Mouse (Mus musculus): ENCODE data around the gene 4930535I16Rik.
A peak's percentile ranks its signal among the peaks of the same experiment; 100 is the strongest.
"Not testable (repeated sequence)": the region's sequence is repeated elsewhere in the genome, so short reads cannot be mapped to it uniquely, and the experiment has no call there.

4930535I16Rik gene

GRCm38 (mm10) chr4:123948901-123949300 lies 31.1 kb upstream of the 4930535I16Rik start:
- Histone ChIP-seq H3K4me3 (replicated peaks; ENCODE audit: low read length) (no peak overlapping the region), H3K36me3 (ENCODE audit: insufficient read depth, low read length) (no peaks in the 10 kb centered on the region), H3K4me1 (replicated peaks; ENCODE audit: low read depth, low read length) (peaks cover 12% of the 10 kb centered on the region), H3K9me3 (ENCODE audit: low read length) (no peaks in the 10 kb centered on the region), H3K27me3 (ENCODE audit: insufficient read depth, low read length) (peaks cover 12% of the 10 kb centered on the region)
- TF ChIP-seq NANOG (IDR thresholded peaks at IDR 0.05; ENCODE audit: borderline replicate concordance, low read length) (no peak), POU5F1 (IDR thresholded peaks at IDR 0.05; ENCODE audit: borderline replicate concordance, low read length) (no peak), CTCF (conservative IDR thresholded peaks at IDR 0.05; ENCODE audit: low read length) (no peak)

GRCm38 (mm10) chr4:123947149-123947548 lies 29.3 kb upstream of the 4930535I16Rik start:
- Histone ChIP-seq H3K36me3 (ENCODE audit: insufficient read depth, low read length) (no peaks in the 10 kb centered on the region), H3K4me3 (replicated peaks; ENCODE audit: low read length) (no peak overlapping the region), H3K4me1 (replicated peaks; ENCODE audit: low read depth, low read length) (peaks cover 12% of the 10 kb centered on the region), H3K9me3 (ENCODE audit: low read length) (no peaks in the 10 kb centered on the region), H3K27me3 (ENCODE audit: insufficient read depth, low read length) (peaks cover 8% of the 10 kb centered on the region)
- TF ChIP-seq CTCF (conservative IDR thresholded peaks at IDR 0.05; ENCODE audit: low read length) (no peak), NANOG (IDR thresholded peaks at IDR 0.05; ENCODE audit: borderline replicate concordance, low read length) (no peak)

- H3K27me3 ChIP-seq (ENCODE audit: insufficient read depth, low read length), result peaks cover 4% of the 10 kb centered on the region
- no peaks in the 10 kb centered on the region for H3K9me3 ChIP-seq (ENCODE audit: low read length)
- H3K4me3 ChIP-seq (replicated peaks; ENCODE audit: low read length), result no peak overlapping the region
- H3K36me3 ChIP-seq (ENCODE audit: insufficient read depth, low read length), result no peaks in the 10 kb centered on the region
- TF ChIP-seq NANOG (IDR thresholded peaks at IDR 0.05; ENCODE audit: borderline replicate concordance, low read length) (no peak), POU5F1 (IDR thresholded peaks at IDR 0.05; ENCODE audit: borderline replicate concordance, low read length) (no peak), CTCF (conservative IDR thresholded peaks at IDR 0.05; ENCODE audit: low read length) (no peak)
- peaks cover 12% of the 10 kb centered on the region for H3K4me1 ChIP-seq (replicated peaks; ENCODE audit: low read depth, low read length)
Measured at GRCm38 (mm10) chr4:123946701-123947100, 28.9 kb upstream of the 4930535I16Rik start.

GRCm38 (mm10) chr4:123940878-123941277 lies 23.1 kb upstream of the 4930535I16Rik start:
- not testable (repeated sequence) for H3K27me3 ChIP-seq (ENCODE audit: insufficient read depth, low read length); H3K9me3 ChIP-seq (ENCODE audit: low read length); H3K4me1 ChIP-seq (replicated peaks; ENCODE audit: low read depth, low read length); H3K4me3 ChIP-seq (replicated peaks; ENCODE audit: low read length)
- H3K36me3 ChIP-seq (ENCODE audit: insufficient read depth, low read length), result peaks cover 17% of the 10 kb centered on the region

- H3K4me1 ChIP-seq (replicated peaks; ENCODE audit: low read depth, low read length), result 0 out of 2 replicates have a peak, but pooled peaks cover 2% of the 10 kb centered on the region
- H3K4me3 ChIP-seq (replicated peaks; ENCODE audit: low read length), result no peak overlapping the region
- no peaks in the 10 kb centered on the region for H3K9me3 ChIP-seq (ENCODE audit: low read length)
- H3K36me3 ChIP-seq (ENCODE audit: insufficient read depth, low read length), result peaks cover 27% of the 10 kb centered on the region
- peak; percentile 89 for TF ChIP-seq CTCF (conservative IDR thresholded peaks at IDR 0.05; ENCODE audit: low read length)
- no peak for TF ChIP-seq NANOG (IDR thresholded peaks at IDR 0.05; ENCODE audit: borderline replicate concordance, low read length)
- no peaks in the 10 kb centered on the region for H3K27me3 ChIP-seq (ENCODE audit: insufficient read depth, low read length)
Measured at GRCm38 (mm10) chr4:123939838-123940237, 22.0 kb upstream of the 4930535I16Rik start.

- Histone ChIP-seq H3K36me3 (ENCODE audit: insufficient read depth, low read length) (peaks cover 61% of the 10 kb centered on the region), H3K4me3 (replicated peaks; ENCODE audit: low read length) (no peak overlapping the region), H3K27me3 (ENCODE audit: insufficient read depth, low read length) (no peaks in the 10 kb centered on the region), H3K4me1 (replicated peaks; ENCODE audit: low read depth, low read length) (0 out of 2 replicates have a peak, but pooled peaks cover 2% of the 10 kb centered on the region), H3K9me3 (ENCODE audit: low read length) (no peaks in the 10 kb centered on the region)
- TF ChIP-seq POU5F1 (IDR thresholded peaks at IDR 0.05; ENCODE audit: borderline replicate concordance, low read length) (no peak), CTCF (conservative IDR thresholded peaks at IDR 0.05; ENCODE audit: low read length) (no peak), NANOG (IDR thresholded peaks at IDR 0.05; ENCODE audit: borderline replicate concordance, low read length) (no peak)
Measured at GRCm38 (mm10) chr4:123936059-123936458, 18.2 kb upstream of the 4930535I16Rik start.

GRCm38 (mm10) chr4:123934306-123934705 lies 16.5 kb upstream of the 4930535I16Rik start:
- H3K36me3 ChIP-seq (ENCODE audit: insufficient read depth, low read length), result peaks cover 77% of the 10 kb centered on the region
- no peaks in the 10 kb centered on the region for H3K9me3 ChIP-seq (ENCODE audit: low read length)
- H3K4me1 ChIP-seq (replicated peaks; ENCODE audit: low read depth, low read length), result 0 out of 2 replicates have a peak, but pooled peaks cover 2% of the 10 kb centered on the region
- no peak overlapping the region for H3K4me3 ChIP-seq (replicated peaks; ENCODE audit: low read length)
- no peaks in the 10 kb centered on the region for H3K27me3 ChIP-seq (ENCODE audit: insufficient read depth, low read length)
- TF ChIP-seq NANOG (IDR thresholded peaks at IDR 0.05; ENCODE audit: borderline replicate concordance, low read length), result no peak
- no peak for TF ChIP-seq POU5F1 (IDR thresholded peaks at IDR 0.05; ENCODE audit: borderline replicate concordance, low read length)
- no peak for TF ChIP-seq CTCF (conservative IDR thresholded peaks at IDR 0.05; ENCODE audit: low read length)

- TF ChIP-seq NANOG (IDR thresholded peaks at IDR 0.05; ENCODE audit: borderline replicate concordance, low read length) (no peak), CTCF (conservative IDR thresholded peaks at IDR 0.05; ENCODE audit: low read length) (no peak), POU5F1 (IDR thresholded peaks at IDR 0.05; ENCODE audit: borderline replicate concordance, low read length) (no peak)
- H3K4me3 ChIP-seq (replicated peaks; ENCODE audit: low read length), result no peak overlapping the region
- no peaks in the 10 kb centered on the region for H3K27me3 ChIP-seq (ENCODE audit: insufficient read depth, low read length)
- H3K9me3 ChIP-seq (ENCODE audit: low read length), result no peaks in the 10 kb centered on the region
- H3K36me3 ChIP-seq (ENCODE audit: insufficient read depth, low read length), result peaks cover 94% of the 10 kb centered on the region
- H3K4me1 ChIP-seq (replicated peaks; ENCODE audit: low read depth, low read length), result peaks cover 11% of the 10 kb centered on the region; the same call in 1 of the 2 replicates
Measured at GRCm38 (mm10) chr4:123929994-123930393, 12.2 kb upstream of the 4930535I16Rik start.

- Histone ChIP-seq H3K27me3 (ENCODE audit: insufficient read depth, low read length) (no peaks in the 10 kb centered on the region), H3K4me3 (replicated peaks; ENCODE audit: low read length) (no peak overlapping the region), H3K9me3 (ENCODE audit: low read length) (no peaks in the 10 kb centered on the region), H3K36me3 (ENCODE audit: insufficient read depth, low read length) (peaks cover 97% of the 10 kb centered on the region), H3K4me1 (replicated peaks; ENCODE audit: low read depth, low read length) (peaks cover 11% of the 10 kb centered on the region; the same call in 1 of the 2 replicates)
- no peak for TF ChIP-seq CTCF (conservative IDR thresholded peaks at IDR 0.05; ENCODE audit: low read length)
- TF ChIP-seq NANOG (IDR thresholded peaks at IDR 0.05; ENCODE audit: borderline replicate concordance, low read length), result no peak
- no peak for TF ChIP-seq POU5F1 (IDR thresholded peaks at IDR 0.05; ENCODE audit: borderline replicate concordance, low read length)
Measured at GRCm38 (mm10) chr4:123927961-123928360, 10.1 kb upstream of the 4930535I16Rik start.
